In genomic region chr6:88301234-88301633, GRCm38 (mm10) we compare ENCODE assay signal across 21 mouse cellular contexts.
"Had no signal": no experiment of that assay in that cellular context is flagged by ENCODE, and none has a peak within 500 bp of the region (broad histone marks: within the 10 kb centered on the region; RNA-seq: fewer than 3 reads in every experiment).

No protein-coding gene starts in this region.

- H3K36me3 ChIP-seq: lung, embryonic 15.5 days; midbrain, embryonic 15.5 days; neural tube, embryonic 15.5 days had no signal

- H3K4me3 ChIP-seq: limb, embryonic 12.5 days; limb, embryonic 15.5 days; lung, embryonic 15.5 days; midbrain, embryonic 12.5 days; midbrain, embryonic 15.5 days; neural tube, embryonic 12.5 days; neural tube, embryonic 15.5 days; stomach, embryonic 15.5 days had no signal

- H3K9ac ChIP-seq: limb, embryonic 12.5 days; limb, embryonic 15.5 days; liver, embryonic 14.5 days; liver, postnatal 0 days; lung, embryonic 15.5 days; midbrain, embryonic 12.5 days; midbrain, embryonic 15.5 days; neural tube, embryonic 12.5 days; neural tube, embryonic 15.5 days; stomach, embryonic 15.5 days had no signal

- H3K27me3 ChIP-seq: limb, embryonic 12.5 days; limb, embryonic 15.5 days; lung, embryonic 15.5 days; midbrain, embryonic 12.5 days; midbrain, embryonic 15.5 days; neural tube, embryonic 12.5 days; neural tube, embryonic 15.5 days; stomach, embryonic 15.5 days had no signal

- H3K27ac ChIP-seq: limb, embryonic 12.5 days; limb, embryonic 15.5 days; liver, embryonic 14.5 days; lung, embryonic 15.5 days; midbrain, embryonic 12.5 days; midbrain, embryonic 15.5 days; neural tube, embryonic 12.5 days; neural tube, embryonic 15.5 days; stomach, embryonic 15.5 days had no signal

- H3K9me3 ChIP-seq: limb, embryonic 12.5 days; limb, embryonic 15.5 days; lung, embryonic 15.5 days; midbrain, embryonic 12.5 days; midbrain, embryonic 15.5 days; neural tube, embryonic 12.5 days; neural tube, embryonic 15.5 days; stomach, embryonic 15.5 days had no signal

- ATAC-seq: liver, postnatal 0 days; midbrain, embryonic 15.5 days had no signal

- DNase-seq: kidney, adult 9 months; kidney, postnatal 14 days; kidney, postnatal 4 days; left cerebral cortex, postnatal 4 days; liver, postnatal 0 days; lung, postnatal 10 days; lung, postnatal 4 days; right cerebral cortex, adult 18-20 months; right cerebral cortex, postnatal 14 days; right cerebral cortex, postnatal 4 days; thymus, postnatal 25 days had no signal

- H3K4me1 ChIP-seq: limb, embryonic 15.5 days; midbrain, embryonic 15.5 days; neural tube, embryonic 12.5 days; neural tube, embryonic 15.5 days; stomach, embryonic 15.5 days had no signal

- H3K4me2 ChIP-seq: limb, embryonic 12.5 days; limb, embryonic 15.5 days; liver, embryonic 11.5 days; lung, embryonic 15.5 days; midbrain, embryonic 12.5 days; midbrain, embryonic 15.5 days; neural tube, embryonic 12.5 days; neural tube, embryonic 15.5 days; stomach, embryonic 15.5 days had no signal
